Mouse (Mus musculus): Measurements from ENCODE around the gene Snhg11. TPM values are rescaled to one million over a fixed set of nuclear protein-coding genes. Genes with fewer than 3 reads are reported as not detected.

Snhg11 gene
- polyA plus RNA-seq, 1 experiment from 2014 or later, result 23.8 TPM

- ATAC-seq (replicated peaks; ENCODE audit: low FRiP score) (no peak; the same call in 1 of the 2 replicates), DNase-seq (ENCODE audit: low spot score) (no peak)
- peak overlapping the region; percentile 46 for H3K4me2 ChIP-seq (ENCODE audit: low read depth, low read length, severe bottlenecking)
- H3K27ac ChIP-seq (ENCODE audit: low read depth, low read length), result no peak overlapping the region
- H3K4me3 ChIP-seq (ENCODE audit: low read depth, low read length), result peak overlapping the region; percentile 93
- H3K4me1 ChIP-seq (replicated peaks; ENCODE audit: control insufficient read depth, insufficient read depth, low read length), result peaks cover 4% of the 10 kb centered on the region; the same call in 1 of the 2 replicates
- WGBS, result 24% methylated on average over 14 of the region's 14 CpGs
- H3K36me3 ChIP-seq (ENCODE audit: control insufficient read depth, insufficient read depth, low read length), result no peaks in the 10 kb centered on the region
- no peaks in the 10 kb centered on the region for H3K9me3 ChIP-seq (ENCODE audit: control insufficient read depth, low read length)
- no peaks in the 10 kb centered on the region for H3K27me3 ChIP-seq (ENCODE audit: control insufficient read depth, insufficient read depth, low read length)
- H3K9ac ChIP-seq (ENCODE audit: low read length), result peak overlapping the region; percentile 9
Observed at GRCm38 (mm10) chr2:158408997-158409594, 33.7 kb downstream of the Snhg11 start.

- no peaks in the 10 kb centered on the region for H3K9me3 ChIP-seq (ENCODE audit: control insufficient read depth, low read length)
- peak within 1 kb of the TSS; percentile 88 for H3K9ac ChIP-seq (ENCODE audit: low read length)
- peak within 1 kb of the TSS; percentile 50; the same call in 1 of the 2 replicates for H3K27ac ChIP-seq (ENCODE audit: low read depth, low read length)
- peak within 1 kb of the TSS; percentile 69 for H3K4me2 ChIP-seq (ENCODE audit: low read depth, low read length, severe bottlenecking)
- peak; percentile 99 for DNase-seq (ENCODE audit: low spot score)
- no peaks in the 10 kb centered on the region for H3K36me3 ChIP-seq (ENCODE audit: control insufficient read depth, insufficient read depth, low read length)
- peak; percentile 90 for ATAC-seq (replicated peaks; ENCODE audit: low FRiP score)
- no peaks in the 10 kb centered on the region for H3K27me3 ChIP-seq (ENCODE audit: control insufficient read depth, insufficient read depth, low read length)
- peaks cover 4% of the 10 kb centered on the region; the same call in 1 of the 2 replicates for H3K4me1 ChIP-seq (replicated peaks; ENCODE audit: control insufficient read depth, insufficient read depth, low read length)
- WGBS, result under 1% methylated on average over 46 of the region's 46 CpGs
- H3K4me3 ChIP-seq (ENCODE audit: low read depth, low read length), result peak within 1 kb of the TSS; percentile 93
Observed at GRCm38 (mm10) chr2:158409595-158410021, 34.2 kb downstream of the Snhg11 start, which contains the start of gene Ralgapb. Gene Ralgapb (plus strand): TSS chr2:158409848.

GRCm38 (mm10) chr2:158410022-158411014 lies 34.9 kb downstream of the Snhg11 start:
- Histone ChIP-seq H3K27me3 (ENCODE audit: control insufficient read depth, insufficient read depth, low read length) (no peaks in the 10 kb centered on the region), H3K4me1 (replicated peaks; ENCODE audit: control insufficient read depth, insufficient read depth, low read length) (peaks cover 4% of the 10 kb centered on the region; the same call in 1 of the 2 replicates), H3K27ac (ENCODE audit: low read depth, low read length) (peak overlapping the region; percentile 50; the same call in 1 of the 2 replicates), H3K4me3 (ENCODE audit: low read depth, low read length) (peak overlapping the region; percentile 93), H3K36me3 (ENCODE audit: control insufficient read depth, insufficient read depth, low read length) (no peaks in the 10 kb centered on the region), H3K4me2 (ENCODE audit: low read depth, low read length, severe bottlenecking) (peak overlapping the region; percentile 69), H3K9me3 (ENCODE audit: control insufficient read depth, low read length) (no peaks in the 10 kb centered on the region), H3K9ac (ENCODE audit: low read length) (peak overlapping the region; percentile 88)
- DNase-seq (ENCODE audit: low spot score) (peak; percentile 72), ATAC-seq (replicated peaks; ENCODE audit: low FRiP score) (peak; percentile 64)
- 4% methylated on average over 47 of the region's 67 CpGs for WGBS

GRCm38 (mm10) chr2:158413240-158413639 lies 37.8 kb downstream of the Snhg11 start:
- Histone ChIP-seq H3K4me1 (replicated peaks; ENCODE audit: control insufficient read depth, insufficient read depth, low read length) (peaks cover 4% of the 10 kb centered on the region; the same call in 1 of the 2 replicates), H3K4me3 (ENCODE audit: low read depth, low read length) (no peak overlapping the region), H3K4me2 (ENCODE audit: low read depth, low read length, severe bottlenecking) (no peak overlapping the region), H3K27me3 (ENCODE audit: control insufficient read depth, insufficient read depth, low read length) (no peaks in the 10 kb centered on the region), H3K36me3 (ENCODE audit: control insufficient read depth, insufficient read depth, low read length) (no peaks in the 10 kb centered on the region), H3K9ac (ENCODE audit: low read length) (no peak overlapping the region), H3K9me3 (ENCODE audit: control insufficient read depth, low read length) (no peaks in the 10 kb centered on the region), H3K27ac (ENCODE audit: low read depth, low read length) (no peak overlapping the region)
- ATAC-seq (replicated peaks; ENCODE audit: low FRiP score) (no peak), DNase-seq (ENCODE audit: low spot score) (no peak)
- 86% methylated on average over 2 of the region's 2 CpGs for WGBS

- no peak for DNase-seq (ENCODE audit: low spot score)
- Histone ChIP-seq H3K27me3 (ENCODE audit: control insufficient read depth, insufficient read depth, low read length) (no peaks in the 10 kb centered on the region), H3K4me1 (replicated peaks; ENCODE audit: control insufficient read depth, insufficient read depth, low read length) (peaks cover 1% of the 10 kb centered on the region; the same call in 1 of the 2 replicates), H3K4me3 (ENCODE audit: low read depth, low read length) (no peak overlapping the region), H3K9me3 (ENCODE audit: control insufficient read depth, low read length) (no peaks in the 10 kb centered on the region), H3K27ac (ENCODE audit: low read depth, low read length) (no peak overlapping the region), H3K36me3 (ENCODE audit: control insufficient read depth, insufficient read depth, low read length) (no peaks in the 10 kb centered on the region), H3K4me2 (ENCODE audit: low read depth, low read length, severe bottlenecking) (no peak overlapping the region), H3K9ac (ENCODE audit: low read length) (no peak overlapping the region)
- ATAC-seq (replicated peaks; ENCODE audit: low FRiP score), result no peak
- 92% methylated on average over 1 of the region's 1 CpGs for WGBS
Observed at GRCm38 (mm10) chr2:158415826-158416225, 40.4 kb downstream of the Snhg11 start.

GRCm38 (mm10) chr2:158418663-158419062 lies 43.2 kb downstream of the Snhg11 start:
- Histone ChIP-seq H3K9me3 (ENCODE audit: control insufficient read depth, low read length) (no peaks in the 10 kb centered on the region), H3K4me2 (ENCODE audit: low read depth, low read length, severe bottlenecking) (no peak overlapping the region), H3K9ac (ENCODE audit: low read length) (no peak overlapping the region), H3K4me1 (replicated peaks; ENCODE audit: control insufficient read depth, insufficient read depth, low read length) (no peaks in the 10 kb centered on the region), H3K27me3 (ENCODE audit: control insufficient read depth, insufficient read depth, low read length) (no peaks in the 10 kb centered on the region), H3K36me3 (ENCODE audit: control insufficient read depth, insufficient read depth, low read length) (no peaks in the 10 kb centered on the region), H3K4me3 (ENCODE audit: low read depth, low read length) (no peak overlapping the region), H3K27ac (ENCODE audit: low read depth, low read length) (no peak overlapping the region)
- no peak for ATAC-seq (replicated peaks; ENCODE audit: low FRiP score)
- no peak for DNase-seq (ENCODE audit: low spot score)
- 90% methylated on average over 1 of the region's 1 CpGs for WGBS

Other genes starting within 250 kb of the Snhg11 start
- gene Tgm2, start 229.2 kb upstream of the Snhg11 start, polyA plus RNA-seq (2014; fragmentation: Nextera tagmentation; extraction: Ambion mirVana), result 4.2 and 4.7 TPM in 2 replicates
- 2.7 and 2.9 TPM in 2 replicates for gene D630003M21Rik, start 146.4 kb upstream of the Snhg11 start, polyA plus RNA-seq (2014; fragmentation: Nextera tagmentation; extraction: Ambion mirVana)
- not detected in 2 replicates for gene Bpi, start 117.5 kb upstream of the Snhg11 start, polyA plus RNA-seq (2014; fragmentation: Nextera tagmentation; extraction: Ambion mirVana)
- gene Lbp, start 69.1 kb upstream of the Snhg11 start, polyA plus RNA-seq (2014; fragmentation: Nextera tagmentation; extraction: Ambion mirVana), result 1.5 and 2.4 TPM in 2 replicates
- 23.2 and 25.1 TPM in 2 replicates for gene Ralgapb, start 34.2 kb downstream of the Snhg11 start, polyA plus RNA-seq (2014; fragmentation: Nextera tagmentation; extraction: Ambion mirVana)
- gene Adig, start 127.0 kb downstream of the Snhg11 start, polyA plus RNA-seq (2014; fragmentation: Nextera tagmentation; extraction: Ambion mirVana), result not detected in 2 replicates
- 0.15 TPM in 1 of 2 replicates, not detected in the other for gene Arhgap40, start 137.2 kb downstream of the Snhg11 start, polyA plus RNA-seq (2014; fragmentation: Nextera tagmentation; extraction: Ambion mirVana)
- gene Slc32a1, start 235.1 kb downstream of the Snhg11 start, polyA plus RNA-seq (2014; fragmentation: Nextera tagmentation; extraction: Ambion mirVana), result 1.9 and 2.5 TPM in 2 replicates
- gene Actr5, start 249.2 kb downstream of the Snhg11 start, polyA plus RNA-seq (2014; fragmentation: Nextera tagmentation; extraction: Ambion mirVana), result 20.6 and 20.7 TPM in 2 replicates